In the genomic region with DNA sequence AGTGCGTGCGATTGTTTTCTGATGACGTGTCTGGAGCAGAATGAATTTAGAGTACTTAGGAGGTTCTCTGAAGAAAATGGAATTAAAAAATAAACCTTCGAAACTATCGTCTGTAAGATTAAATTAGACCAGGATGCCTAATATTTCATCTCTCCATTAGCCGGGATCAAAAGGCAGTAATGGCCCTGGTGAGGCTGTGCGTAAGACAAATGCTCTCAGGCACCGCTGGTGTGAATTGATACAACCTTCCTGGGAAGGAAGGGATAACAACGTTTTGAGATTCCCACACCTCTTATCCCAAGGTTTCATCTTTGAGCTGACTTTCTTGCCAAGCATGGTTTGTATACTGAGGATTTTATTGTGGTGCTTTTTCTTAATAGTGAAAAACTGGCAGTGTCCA, we compare ENCODE assay signal across 17 mouse cellular contexts.
"Had no signal": no experiment of that assay in that cellular context is flagged by ENCODE, and none has a peak within 500 bp of the region (broad histone marks: within the 10 kb centered on the region; RNA-seq: fewer than 3 reads in every experiment).

No protein-coding gene starts in this region.

- H3K9ac ChIP-seq: lung, embryonic 14.5 days; midbrain, embryonic 13.5 days; midbrain, embryonic 15.5 days; neural tube, embryonic 12.5 days had no signal

- H3K36me3 ChIP-seq: midbrain, embryonic 10.5 days; midbrain, embryonic 13.5 days; midbrain, embryonic 15.5 days; neural tube, embryonic 12.5 days had no signal

- H3K4me3 ChIP-seq: midbrain, embryonic 10.5 days; midbrain, embryonic 13.5 days; midbrain, embryonic 15.5 days; myocyte; neural tube, embryonic 12.5 days had no signal

- H3K4me1 ChIP-seq: midbrain, embryonic 10.5 days; midbrain, embryonic 13.5 days; midbrain, embryonic 15.5 days; neural tube, embryonic 12.5 days had no signal

- H3K9me3 ChIP-seq: midbrain, embryonic 10.5 days; midbrain, embryonic 13.5 days; midbrain, embryonic 15.5 days; neural tube, embryonic 12.5 days had no signal

- H3K27me3 ChIP-seq: midbrain, embryonic 13.5 days; midbrain, embryonic 15.5 days; neural tube, embryonic 12.5 days had no signal

- DNase-seq: lung, adult 18-20 months; lung, embryonic 14.5 days; lung, postnatal 10 days; lung, postnatal 4 days; retina, postnatal 1 day; right cerebral cortex, adult 18-20 months; right cerebral cortex, postnatal 25 days; right cerebral cortex, postnatal 4 days; spleen, adult 18-20 months; thymus, adult 18-20 months; thymus, postnatal 14 days; thymus, postnatal 36 days had no signal

- ATAC-seq: midbrain, embryonic 13.5 days; midbrain, embryonic 15.5 days had no signal

- H3K4me2 ChIP-seq: lung, embryonic 14.5 days; midbrain, embryonic 13.5 days; midbrain, embryonic 15.5 days; neural tube, embryonic 12.5 days had no signal

- H3K27ac ChIP-seq: midbrain, embryonic 10.5 days; midbrain, embryonic 13.5 days; midbrain, embryonic 15.5 days; neural tube, embryonic 12.5 days had no signal
